Mouse (Mus musculus): Measurements from ENCODE around the gene St8sia1.
A peak's percentile ranks its signal among the peaks of the same experiment; 100 is the strongest.

St8sia1 gene

GRCm38 (mm10) chr6:142944470-142944869, 19.8 kb downstream of the St8sia1 start:
- DNase-seq (ENCODE audit: low spot score), result no peak

- DNase-seq (ENCODE audit: low spot score), result no peak
These were observed 20.8 kb downstream of the St8sia1 start for GRCm38 (mm10) chr6:142943419-142943818.

- no peak for DNase-seq (ENCODE audit: low spot score)
These were observed 22.5 kb downstream of the St8sia1 start for GRCm38 (mm10) chr6:142941596-142942381.

- DNase-seq (ENCODE audit: low spot score), result no peak
These were observed 23.2 kb downstream of the St8sia1 start for GRCm38 (mm10) chr6:142941078-142941477.

GRCm38 (mm10) chr6:142938549-142939345, 25.5 kb downstream of the St8sia1 start:
- peak; percentile 56 for DNase-seq (ENCODE audit: low spot score)

GRCm38 (mm10) chr6:142938074-142938473, 26.2 kb downstream of the St8sia1 start:
- no peak for DNase-seq (ENCODE audit: low spot score)

GRCm38 (mm10) chr6:142932582-142932981, 31.7 kb downstream of the St8sia1 start:
- no peak for DNase-seq (ENCODE audit: low spot score)

GRCm38 (mm10) chr6:142932144-142932543, 32.1 kb downstream of the St8sia1 start:
- DNase-seq (ENCODE audit: low spot score), result no peak

- DNase-seq (ENCODE audit: low spot score), result no peak
These were observed 35.5 kb downstream of the St8sia1 start for GRCm38 (mm10) chr6:142928551-142929309.

- no peak for DNase-seq (ENCODE audit: low spot score)
These were observed 37.2 kb downstream of the St8sia1 start for GRCm38 (mm10) chr6:142926901-142927605.

- no peak for DNase-seq (ENCODE audit: low spot score)
These were observed 38.3 kb downstream of the St8sia1 start for GRCm38 (mm10) chr6:142925921-142926320.

- DNase-seq (ENCODE audit: low spot score), result no peak
These were observed 38.9 kb downstream of the St8sia1 start for GRCm38 (mm10) chr6:142925374-142925773.

GRCm38 (mm10) chr6:142920901-142921300, 43.4 kb downstream of the St8sia1 start:
- DNase-seq (ENCODE audit: low spot score), result no peak

- DNase-seq (ENCODE audit: low spot score), result no peak
These were observed 45.6 kb downstream of the St8sia1 start for GRCm38 (mm10) chr6:142918691-142919090.

GRCm38 (mm10) chr6:142917471-142917901, 46.8 kb downstream of the St8sia1 start:
- no peak for DNase-seq (ENCODE audit: low spot score)

- DNase-seq (ENCODE audit: low spot score), result peak; percentile 48
These were observed 47.8 kb downstream of the St8sia1 start for GRCm38 (mm10) chr6:142916271-142916941.

- DNase-seq (ENCODE audit: low spot score), result no peak
These were observed 48.8 kb downstream of the St8sia1 start for GRCm38 (mm10) chr6:142915464-142915863.

- no peak for DNase-seq (ENCODE audit: low spot score)
These were observed 49.6 kb downstream of the St8sia1 start for GRCm38 (mm10) chr6:142914676-142915075.

- no peak for DNase-seq (ENCODE audit: low spot score)
These were observed 53.0 kb downstream of the St8sia1 start for GRCm38 (mm10) chr6:142911263-142911662.

- DNase-seq (ENCODE audit: low spot score), result no peak
These were observed 53.5 kb downstream of the St8sia1 start for GRCm38 (mm10) chr6:142910721-142911120.

GRCm38 (mm10) chr6:142909771-142910105, 54.5 kb downstream of the St8sia1 start:
- no peak for DNase-seq (ENCODE audit: low spot score)
